Mouse (Mus musculus) kidney, postnatal 4 days (tissue): Measurements from ENCODE around the gene G6pc3.

Source experiments
- DNase-seq, 2 experiments: peaks; one replicate each; pipeline ENCODE4 v3.0.0; 2021; ENCODE audit warnings: mixed read lengths in 2 of 2

G6pc3 gene

DNA sequence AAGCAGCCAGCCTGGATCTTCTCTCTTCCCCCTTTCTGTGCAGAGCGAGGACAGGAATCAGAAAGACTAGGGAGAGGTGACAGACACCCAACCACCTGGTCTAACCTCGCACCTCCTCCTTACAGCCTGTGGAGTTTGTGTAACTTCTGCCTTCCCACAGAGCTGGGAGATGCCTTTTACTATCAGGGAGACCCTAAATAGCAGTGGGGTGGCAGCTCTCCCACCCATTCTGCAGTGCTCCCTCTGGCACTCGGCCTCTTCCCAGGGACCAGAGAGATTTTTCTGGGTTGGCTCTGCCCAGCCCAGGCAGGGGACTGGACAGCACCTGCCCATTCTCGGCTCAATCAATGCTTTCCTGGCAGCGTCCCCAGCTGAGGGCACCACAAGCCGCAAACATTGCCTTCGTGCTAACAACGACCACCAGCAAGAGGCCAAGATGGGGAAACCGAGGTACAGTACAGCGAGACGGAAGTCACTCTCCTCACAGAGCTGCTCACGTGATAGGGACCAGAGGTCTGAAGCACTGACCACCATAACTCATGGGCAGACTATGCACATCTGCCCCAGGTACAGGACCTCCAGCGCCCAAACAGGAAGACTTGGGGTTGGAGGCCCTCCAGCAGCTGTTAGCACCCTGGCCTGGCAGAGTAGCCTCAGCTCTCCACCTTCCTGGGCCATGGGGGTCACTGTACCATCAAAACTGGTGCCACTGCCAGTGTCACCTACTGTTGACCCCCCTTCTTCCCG, 30.0 kb downstream of the G6pc3 start:
- no peak for DNase-seq

DNA sequence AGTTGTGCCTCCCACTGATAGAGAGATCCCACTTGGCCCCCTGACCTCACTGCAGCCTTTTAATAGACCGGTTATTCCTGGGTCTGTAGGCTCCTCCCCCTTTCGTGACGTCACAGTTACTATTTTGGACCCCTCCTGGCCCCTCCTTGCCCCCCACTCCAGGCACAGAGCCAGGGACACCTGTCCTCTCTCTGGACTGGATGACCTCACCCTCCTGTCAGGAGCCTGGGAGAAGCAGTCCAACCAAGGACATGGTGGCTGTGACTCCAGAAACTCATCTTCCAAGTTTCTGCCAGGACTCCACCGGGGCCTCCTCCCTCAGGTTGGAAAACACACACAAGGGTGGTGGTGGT, 30.6 kb downstream of the G6pc3 start:
- peak in 1 of 2 experiments; percentile 45 for DNase-seq

DNA sequence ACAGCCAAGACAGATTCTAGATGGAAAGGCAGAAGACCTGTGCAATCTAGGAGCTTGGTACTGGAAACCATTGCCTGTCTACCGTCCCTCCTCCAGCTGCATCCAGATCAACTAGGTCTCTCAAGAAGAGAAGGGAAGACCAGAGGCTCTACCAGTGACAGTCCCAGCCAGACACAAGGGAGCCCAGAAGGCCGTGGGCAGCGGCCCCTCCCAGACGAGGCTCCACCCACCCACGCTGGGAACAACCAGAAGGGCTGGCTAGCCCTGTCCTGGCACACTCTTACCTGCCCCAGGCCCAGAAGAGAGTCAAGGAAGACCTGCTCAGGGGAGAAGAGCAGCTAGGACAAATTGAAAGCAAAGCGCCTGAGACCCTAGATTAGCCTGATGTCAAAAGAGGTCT, 31.0 kb downstream of the G6pc3 start:
- peak in 1 of 2 experiments; percentile 12 for DNase-seq

DNA sequence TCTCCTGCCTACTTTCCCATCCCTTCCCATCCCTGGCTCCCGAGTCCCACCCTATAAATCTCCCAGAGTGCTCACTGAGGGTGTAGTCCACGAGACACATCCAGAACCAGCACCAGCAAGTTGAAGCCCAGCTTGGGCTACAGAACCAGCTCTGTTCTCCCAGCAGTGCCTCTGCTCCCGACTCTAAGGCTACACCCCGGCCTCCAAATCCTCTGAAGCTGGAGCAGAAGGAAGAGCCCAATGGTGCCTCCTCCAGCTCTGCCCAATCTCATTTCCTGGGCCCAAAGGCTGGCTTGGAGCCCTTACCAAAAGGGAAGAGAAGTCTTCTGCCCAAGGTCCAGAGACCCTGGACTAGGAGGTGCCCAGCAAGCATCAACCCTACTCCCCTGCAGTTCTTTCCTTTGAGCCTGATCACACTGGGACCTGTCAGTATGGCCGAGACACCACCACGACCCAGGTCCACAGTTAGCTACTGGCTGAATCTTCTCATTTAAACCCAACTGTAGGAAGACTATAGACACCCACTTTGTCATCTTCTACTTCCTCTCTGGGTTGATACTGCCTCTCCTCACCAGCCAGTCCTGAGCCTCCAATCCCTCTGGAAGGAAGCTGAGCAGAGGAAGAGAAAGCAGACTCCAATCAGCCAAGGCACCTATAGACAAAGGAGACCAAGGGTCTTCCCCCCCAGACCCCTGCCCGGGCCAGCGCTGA, 32.0 kb downstream of the G6pc3 start:
- DNase-seq = peak in 1 of 2 experiments; percentile 1

DNA sequence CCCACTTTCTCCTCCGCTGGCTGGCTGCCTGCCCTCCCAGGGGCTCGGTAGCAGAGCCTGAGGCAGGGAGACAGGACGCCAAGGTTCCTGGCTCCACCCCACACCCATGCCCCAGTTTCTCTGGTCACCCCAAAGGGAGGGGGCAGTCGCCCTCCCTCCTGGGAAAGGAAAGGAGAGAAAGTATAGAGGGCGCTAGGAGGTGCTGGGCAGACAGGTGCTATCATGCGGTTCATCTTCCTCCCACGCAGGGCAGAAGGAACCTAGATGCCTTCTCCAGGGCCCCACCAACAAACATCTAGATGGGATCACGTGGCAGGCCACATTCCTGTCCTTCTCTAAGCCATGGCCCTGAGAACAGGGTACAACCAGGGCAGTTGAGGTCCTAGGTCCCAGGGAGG, 32.5 kb downstream of the G6pc3 start:
- peak in 1 of 2 experiments; percentile 66 for DNase-seq

DNA sequence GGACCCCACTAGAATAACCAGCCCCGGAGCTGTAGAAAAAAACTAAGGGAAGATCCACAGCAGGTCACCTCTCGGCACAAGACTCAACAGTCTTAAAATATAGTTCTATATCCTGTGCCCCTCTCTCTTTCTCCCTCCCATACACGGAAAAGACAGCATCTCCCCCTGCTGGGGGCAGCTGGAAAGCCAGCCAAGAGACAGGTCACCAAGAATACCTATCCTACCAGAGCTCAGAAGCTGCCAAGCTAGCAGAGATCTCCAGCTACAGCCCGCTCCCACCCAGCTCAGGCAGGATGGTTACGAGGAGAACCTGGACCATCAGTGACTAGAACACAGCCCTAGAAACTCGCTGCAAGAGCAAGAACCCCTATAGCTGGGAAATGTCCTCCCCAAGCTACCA, 33.7 kb downstream of the G6pc3 start:
- peak; percentile 84 to 87 for DNase-seq

DNA sequence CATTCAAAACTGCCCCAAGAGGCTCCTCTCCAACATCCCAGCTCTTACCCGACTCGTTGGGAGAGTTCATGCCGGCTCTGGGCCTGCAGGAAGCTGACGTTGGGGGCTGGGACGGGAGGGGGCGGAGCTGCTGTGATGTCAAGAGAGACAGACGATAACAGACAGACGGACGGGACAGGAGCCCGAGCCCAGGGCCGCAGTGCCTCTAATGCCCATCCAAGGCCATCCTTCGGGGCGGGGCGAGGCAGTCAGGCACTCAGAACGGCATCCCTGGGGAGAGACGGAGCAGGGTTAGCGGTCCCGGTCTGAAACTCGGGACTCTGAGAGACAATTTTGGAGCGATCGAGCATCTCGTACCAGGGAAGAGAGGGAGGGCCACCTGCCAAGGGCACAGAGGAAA, 35.3 kb downstream of the G6pc3 start:
- peak; percentile 48 to 61 for DNase-seq

DNA sequence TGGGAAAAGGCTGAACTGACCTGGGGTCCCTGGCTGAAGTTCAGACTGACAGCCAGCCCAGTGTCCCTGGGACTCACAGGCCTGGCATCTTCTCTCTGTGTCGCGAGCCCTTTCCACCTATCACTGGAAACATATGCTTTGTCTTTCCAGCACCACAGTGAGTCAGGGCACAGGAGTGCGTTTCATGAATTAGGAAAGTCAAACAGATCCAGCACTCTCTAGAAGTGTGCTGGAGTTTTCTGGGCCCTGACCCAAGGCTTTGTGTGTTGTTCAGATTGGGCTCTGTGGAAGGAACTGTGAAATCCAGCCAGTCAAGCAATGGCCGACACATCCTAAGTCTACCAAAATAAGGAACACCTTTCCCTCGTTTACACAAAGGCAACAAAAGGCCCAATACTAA, 35.8 kb downstream of the G6pc3 start:
- no peak for DNase-seq

DNA sequence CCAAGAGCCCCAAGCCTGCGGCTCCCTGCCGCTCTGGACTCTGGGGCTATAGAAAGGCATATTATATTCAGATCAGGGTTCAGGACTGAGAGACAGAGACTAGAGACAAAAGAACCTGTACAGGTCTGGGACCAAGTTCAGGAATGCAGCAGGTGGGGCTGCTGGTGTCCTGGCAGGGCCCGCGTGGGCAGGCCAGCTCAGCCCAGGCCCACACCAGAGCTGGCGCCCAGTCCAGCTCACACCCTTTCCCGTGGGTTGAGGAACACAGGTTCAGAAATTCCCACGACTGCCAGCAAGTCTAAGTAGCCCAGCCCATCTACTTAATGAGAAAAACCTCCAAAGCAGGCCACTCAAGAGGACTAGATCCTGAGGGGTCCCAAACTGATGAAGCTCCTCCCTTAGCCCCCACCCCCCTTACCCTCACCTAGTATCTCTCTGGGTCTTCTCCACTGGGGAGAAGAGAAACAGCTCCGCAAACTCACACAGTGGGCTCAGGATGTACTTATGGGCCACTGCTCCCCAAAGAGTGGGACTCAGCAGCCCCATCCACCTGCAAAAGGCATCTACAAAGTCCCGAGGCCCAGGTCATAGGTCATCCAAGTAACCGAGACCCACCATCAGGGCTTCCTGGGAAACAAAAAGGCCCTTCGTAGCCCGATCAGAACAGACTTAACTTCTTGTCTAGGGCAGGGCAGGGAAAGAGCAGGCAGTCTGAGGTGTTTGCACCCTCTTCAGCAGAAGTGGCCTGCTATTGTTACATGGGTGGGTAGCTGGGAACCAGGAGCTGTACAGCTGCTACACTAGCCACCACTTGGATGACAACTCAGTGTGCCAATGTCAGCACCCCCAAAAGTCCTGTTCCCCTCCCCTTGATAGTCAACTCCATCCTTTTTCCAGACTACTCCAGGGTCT, 36.9 kb downstream of the G6pc3 start:
- DNase-seq = no peak

DNA sequence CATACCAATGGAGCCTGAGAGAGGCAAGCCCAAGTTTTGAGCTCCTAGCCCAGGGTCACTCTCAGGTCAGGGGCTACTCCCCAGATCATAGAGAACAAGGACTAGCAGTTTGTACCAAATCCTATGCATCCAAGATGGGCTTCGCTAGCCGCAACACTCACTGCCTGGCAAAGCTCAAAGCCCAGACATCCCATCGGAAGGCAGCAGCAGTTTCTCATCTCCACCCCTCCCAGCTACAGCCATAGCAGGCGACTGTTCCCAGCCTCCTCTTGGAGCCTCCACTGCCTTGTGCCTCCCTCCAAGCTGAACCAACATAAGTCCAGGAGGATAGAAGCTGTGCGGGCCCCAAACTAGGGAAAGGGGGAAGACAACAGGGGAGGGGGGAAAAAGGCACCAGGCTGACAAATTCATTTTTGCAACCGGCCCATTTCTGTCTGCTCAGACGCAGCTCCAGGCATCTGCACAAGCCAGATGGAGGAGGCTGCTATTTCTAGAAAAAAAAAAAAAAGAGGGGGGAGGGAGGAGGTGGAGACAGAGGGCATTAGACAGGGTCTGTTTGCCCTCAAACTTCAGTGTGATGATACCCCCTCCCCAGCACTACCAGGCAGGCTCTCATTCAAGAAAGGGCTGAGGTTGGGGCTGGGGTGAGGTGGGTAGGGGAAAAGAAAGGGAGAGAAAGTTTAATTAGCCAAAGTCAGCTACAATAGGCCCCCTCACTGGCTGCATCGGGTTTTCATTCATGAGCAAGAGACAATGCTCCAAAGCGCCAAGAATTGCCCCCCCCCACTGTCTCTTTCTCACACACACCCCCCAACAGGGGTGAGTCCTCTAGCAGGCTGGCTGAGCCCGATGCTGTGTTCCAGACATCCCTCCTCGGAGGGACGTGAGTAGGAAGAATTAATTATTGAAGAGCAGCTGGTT, 38.1 kb downstream of the G6pc3 start:
- DNase-seq = no peak

DNA sequence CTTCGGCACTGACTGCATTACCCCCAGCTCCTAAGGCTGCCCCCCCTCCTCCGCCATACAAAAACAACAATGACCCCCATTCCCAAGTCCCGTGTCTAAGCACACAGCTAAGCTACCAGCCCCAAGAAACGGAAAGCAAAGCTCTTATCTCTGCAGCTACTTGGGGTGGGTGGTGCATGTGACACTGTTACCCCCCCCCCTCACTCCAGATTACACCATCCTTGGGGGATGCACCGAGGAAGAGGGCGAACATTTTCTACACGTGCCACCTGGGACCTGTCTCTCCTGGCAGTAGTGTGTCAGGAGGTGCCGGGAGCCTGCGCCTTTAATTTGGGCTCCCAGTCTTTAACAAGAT, 38.7 kb downstream of the G6pc3 start:
- no peak for DNase-seq

DNA sequence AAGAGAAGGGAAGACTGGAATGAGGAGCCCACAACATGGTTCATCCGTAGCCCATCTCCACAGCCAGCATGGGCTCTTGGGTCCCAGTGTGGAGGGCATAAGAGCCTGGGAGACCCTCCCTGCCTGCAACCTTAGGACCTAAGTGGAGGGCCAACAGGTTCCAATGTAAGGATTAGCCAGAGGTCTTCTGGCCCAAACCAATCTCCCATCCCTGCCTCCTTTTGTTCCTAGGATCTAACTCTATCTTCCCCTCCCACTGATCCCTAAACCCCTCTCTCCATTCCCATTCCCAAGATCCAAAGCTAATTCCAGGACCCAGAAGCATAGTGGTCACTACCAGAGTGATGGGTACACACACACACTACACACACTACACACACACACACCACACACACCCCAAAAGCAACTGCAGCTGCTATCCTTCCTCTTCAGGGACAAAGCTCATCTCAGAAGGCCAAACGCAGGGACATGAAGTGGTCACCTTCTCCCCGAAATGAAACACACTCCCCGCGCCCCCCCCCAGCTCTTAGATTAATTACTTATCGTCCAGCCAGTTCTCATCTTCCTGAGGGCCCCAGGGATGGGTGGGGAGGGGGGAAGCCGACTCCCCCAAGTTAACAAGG, 39.3 kb downstream of the G6pc3 start:
- DNase-seq = no peak

DNA sequence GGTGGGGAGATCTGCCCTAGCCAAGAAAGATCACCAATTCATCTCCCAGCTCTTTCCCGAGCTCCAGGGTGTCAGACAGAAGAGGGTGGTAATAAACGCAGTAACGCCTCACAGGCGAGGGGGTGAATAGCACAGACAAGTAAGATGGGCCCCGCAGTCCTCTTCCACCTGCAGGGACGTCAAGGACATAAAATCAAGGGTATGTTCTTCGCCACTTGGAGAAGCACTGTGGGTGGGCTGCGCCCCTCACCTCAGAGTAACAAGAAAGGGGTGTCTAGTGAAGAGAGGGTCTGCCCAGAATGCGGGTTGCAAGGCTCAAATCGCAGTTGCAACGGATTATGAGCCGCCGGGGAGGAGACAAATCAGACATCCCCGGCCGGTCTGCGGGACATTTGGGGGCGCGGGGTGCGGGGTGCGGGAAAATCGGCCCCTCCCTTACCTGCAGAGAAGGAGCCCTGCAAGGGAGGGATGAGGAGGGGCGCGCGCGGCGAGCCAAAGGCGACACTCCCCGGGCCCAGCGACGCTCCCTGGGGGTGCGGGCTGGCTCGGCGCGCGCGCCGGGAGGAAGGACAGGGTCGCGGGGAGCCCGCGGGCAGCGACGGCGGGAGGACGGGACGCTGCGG, 40.0 kb downstream of the G6pc3 start:
- DNase-seq = peak in 1 of 2 experiments; percentile 38

DNA sequence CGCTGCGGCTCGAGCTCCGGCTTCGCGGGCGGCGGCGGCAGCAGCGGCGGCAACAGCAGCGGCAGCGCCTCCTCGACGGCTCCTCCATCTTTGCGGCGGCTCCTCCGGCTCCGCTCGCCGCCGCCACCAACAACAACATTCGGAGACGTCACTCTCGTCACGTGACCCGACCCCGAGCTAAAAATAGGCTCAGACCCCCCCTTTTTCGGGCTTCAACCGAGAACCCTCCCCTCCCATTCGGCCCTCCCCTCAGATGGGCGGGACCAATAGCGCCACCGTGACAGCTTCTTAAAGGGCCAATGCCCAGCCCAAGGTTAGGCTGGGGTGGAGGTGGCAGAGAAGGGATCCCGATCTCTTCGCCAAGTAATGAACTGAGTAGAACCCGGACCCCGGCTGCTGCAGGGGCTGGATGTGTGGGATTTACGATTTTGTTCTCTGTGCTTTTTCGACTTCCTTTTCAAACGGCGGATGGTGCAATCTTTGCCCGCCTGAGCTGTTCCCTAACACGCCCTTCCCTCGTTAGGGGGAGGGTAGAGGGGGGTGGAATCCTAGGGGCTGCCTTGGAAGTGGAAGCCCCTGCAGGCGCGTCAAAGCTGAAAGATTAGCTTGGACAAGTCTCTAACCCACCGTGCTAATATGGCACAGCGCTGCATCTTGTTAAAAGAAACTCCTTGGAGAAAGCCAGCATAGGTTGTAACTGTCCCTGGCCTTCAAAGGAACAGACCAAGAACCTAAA, 40.8 kb downstream of the G6pc3 start, which contains the start of gene Hdac5:
Gene Hdac5 (minus strand): TSS at position 161 of the 736 bp plus-strand sequence.
- DNase-seq = peak; percentile 98

DNA sequence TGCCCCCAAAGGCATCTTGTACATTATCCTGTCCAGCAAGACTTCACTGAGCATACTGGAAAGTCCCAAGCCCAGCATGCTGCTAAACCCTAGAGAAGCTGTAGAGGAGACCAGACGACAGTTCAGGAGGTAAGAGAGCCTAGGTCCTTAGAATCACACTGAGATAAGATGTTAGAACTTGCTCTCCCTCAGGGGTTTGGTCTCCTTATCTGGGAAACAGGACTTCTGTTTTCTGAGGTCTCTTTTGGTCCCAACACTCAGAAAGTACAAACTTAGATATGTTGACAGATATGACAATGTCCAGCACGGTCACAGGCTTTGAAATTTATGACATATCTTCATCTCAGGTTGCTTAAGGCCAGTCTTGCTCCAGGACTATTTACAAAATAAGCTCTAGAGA, 46.6 kb downstream of the G6pc3 start:
- no peak for DNase-seq

DNA sequence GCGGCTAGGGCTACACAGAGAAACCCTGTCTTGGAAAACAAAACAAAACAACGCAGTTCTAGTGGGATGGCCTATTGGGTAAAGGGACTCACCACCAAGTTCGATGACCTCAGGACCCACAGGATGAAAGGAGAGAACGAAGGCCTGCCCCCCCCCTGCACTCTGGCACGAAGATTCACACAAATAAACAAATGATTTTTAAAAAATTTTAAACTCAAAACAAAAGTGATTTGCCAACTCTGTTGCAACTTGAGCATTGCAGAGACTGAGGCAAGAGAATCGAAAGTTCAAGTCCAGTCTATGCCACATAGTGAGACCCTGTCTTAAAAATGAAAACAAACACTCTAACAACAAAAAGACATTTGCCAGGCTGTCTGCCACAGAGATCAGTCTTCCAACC, 51.2 kb downstream of the G6pc3 start:
- DNase-seq = no peak

DNA sequence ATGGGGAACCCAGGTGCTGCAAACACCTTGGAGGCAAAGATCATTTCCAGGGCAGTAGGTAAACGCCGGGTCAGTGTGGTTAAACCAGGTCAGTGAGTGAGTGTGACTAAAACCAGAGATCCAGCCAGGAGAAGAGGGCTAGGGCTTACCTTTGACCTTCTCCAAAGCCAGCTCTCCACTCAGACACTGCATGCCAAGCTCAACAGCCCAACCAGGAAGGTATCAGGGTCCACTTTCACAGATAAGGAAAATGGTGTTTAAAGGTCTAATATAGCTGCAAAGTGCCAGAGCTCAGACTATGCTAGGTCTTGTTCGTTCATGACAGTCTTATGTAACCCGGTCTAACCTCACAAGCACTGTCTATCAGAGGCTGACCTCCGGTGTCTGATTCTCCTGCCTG, 51.8 kb downstream of the G6pc3 start:
- DNase-seq = no peak

DNA sequence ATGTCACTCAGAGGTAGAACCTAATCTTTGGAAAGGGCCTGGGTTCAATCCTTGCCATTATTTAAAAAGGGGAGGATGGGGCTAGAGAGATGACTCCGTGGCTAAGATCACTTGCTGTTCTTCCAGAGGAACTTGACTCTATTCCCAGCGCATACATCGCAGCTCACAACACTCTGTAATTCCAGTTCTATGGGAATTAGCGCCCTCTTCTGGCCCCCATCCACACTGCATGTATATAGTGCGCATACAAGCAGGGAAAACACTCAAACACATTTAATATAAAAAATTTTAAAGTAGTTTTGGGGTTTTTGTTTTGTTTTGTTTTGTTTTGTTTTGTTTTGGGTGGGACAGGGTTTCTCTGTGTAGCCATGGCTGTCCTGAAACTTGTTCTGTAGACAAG, 52.5 kb downstream of the G6pc3 start:
- no peak for DNase-seq
